Mouse (Mus musculus) embryo, embryonic 9.5 days (tissue): ENCODE measurements around the gene 1700003H04Rik.

Source experiments
- DNase-seq: peaks from one replicate; pipeline ENCODE4 v3.0.0-alpha.2; 2017; ENCODE audit errors: extremely low spot score

1700003H04Rik gene

DNA sequence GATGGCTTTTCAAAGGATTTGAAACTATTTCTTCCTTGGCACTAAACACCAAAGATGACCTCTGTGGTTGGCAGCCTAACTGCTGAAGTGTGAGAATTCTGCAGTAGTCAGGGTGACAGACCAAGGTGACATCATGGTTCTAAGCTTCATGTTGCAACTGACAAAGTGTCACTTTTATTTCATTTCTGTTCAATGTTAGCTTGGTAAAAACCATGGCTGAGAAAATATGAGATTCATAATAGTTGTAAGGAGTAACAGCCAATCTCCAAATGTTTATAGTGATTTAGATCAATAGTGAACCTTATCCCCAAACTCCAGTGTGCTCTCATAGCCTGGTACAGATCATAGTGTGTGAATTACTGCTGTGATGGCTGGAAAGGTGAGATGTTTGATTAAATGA is at the start of gene 1700003H04Rik:
Gene 1700003H04Rik, minus strand, starts transcription at position 101 of the 400 bp plus-strand sequence.
- no peak for DNase-seq

GRCm38 (mm10) chr3:124623031-124623430 is 42.1 kb upstream of the 1700003H04Rik start:
- DNase-seq = no peak

DNA sequence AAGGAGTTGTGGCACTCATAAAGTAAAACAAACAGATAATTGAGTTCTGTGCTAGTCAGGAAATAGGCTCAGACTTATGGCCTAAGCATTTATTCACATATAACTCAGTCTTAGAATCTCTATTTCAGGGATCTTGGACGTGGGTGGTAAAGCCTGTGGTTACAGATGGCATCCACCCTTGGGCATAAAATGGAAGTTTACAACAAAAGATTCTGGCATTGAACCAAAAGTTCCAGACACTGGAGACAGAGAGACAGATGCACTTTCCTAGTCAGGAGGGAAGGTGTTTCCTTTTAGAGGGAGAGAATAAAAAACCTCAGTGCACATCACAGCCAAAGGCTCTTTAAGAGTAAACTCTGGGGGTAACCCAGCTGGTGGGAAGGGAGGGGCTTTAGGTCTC is 32.4 kb upstream of the 1700003H04Rik start:
- DNase-seq = no peak

GRCm38 (mm10) chr3:124609956-124610355 is 29.1 kb upstream of the 1700003H04Rik start:
- no peak for DNase-seq

DNA sequence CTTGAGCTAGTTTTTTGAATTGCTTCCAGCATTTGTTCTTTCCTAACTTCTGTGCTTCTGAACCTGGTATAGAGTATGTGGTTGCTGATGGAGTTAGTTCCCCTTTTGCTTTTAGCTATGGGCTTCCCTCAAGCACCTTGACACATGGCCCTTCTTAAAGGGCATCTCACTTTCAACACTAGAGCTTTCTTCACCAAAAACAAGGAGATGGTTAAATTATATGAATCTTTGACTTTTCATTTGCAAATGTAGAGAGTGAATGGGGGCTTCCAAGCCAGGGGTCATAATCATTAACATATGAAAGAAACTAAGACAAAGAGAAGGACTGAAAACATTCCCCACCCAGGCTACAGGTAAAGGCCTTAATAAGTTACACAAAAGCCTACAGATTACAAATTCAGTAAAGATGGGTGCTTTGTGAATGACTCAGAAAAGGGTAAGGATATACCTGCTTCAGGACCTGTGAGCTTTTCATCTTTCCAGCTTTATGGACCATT is 25.2 kb upstream of the 1700003H04Rik start:
- DNase-seq = no peak

GRCm38 (mm10) chr3:124605518-124605917 is 24.6 kb upstream of the 1700003H04Rik start:
- DNase-seq = no peak

DNA sequence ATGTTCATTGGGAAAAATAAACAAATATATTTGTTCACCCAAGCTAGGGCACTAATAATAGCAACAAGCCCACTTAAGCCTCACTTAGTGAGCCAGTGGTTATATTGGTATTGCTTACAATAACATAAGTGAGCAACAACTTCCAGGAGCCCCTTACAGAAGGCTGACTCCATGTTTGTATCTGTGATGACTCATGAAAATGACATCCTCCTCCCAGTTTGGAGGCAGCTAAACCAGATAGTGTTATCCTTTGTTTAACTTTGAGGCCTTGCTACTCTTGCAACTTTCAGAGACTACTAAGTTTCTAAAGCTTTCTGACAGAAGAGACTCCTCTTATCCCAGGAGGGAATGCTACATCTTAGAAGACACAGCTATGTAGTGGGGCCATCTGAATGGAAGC is 16.9 kb upstream of the 1700003H04Rik start:
- no peak for DNase-seq

DNA sequence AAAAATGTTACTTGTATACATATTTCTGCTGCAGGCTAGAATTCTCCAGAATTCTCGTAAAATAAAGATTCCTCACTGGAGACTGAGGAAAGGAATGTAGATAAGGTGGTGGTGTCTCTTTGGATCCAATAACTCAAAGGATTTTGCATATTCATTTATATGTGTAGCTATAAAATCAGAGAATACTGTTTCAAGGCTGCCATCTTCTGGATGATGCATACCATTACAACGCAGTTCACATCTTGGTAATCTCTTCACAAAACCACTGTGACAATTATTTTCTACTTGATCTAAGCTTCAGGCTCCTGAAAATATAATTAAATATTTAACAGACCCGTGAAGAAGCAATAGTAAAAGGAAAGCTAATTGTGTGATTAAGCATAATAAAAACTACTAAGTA is 6.6 kb upstream of the 1700003H04Rik start:
- peak; percentile 10 for DNase-seq

- DNase-seq = no peak
Measured at GRCm38 (mm10) chr3:124585761-124586160, 4.9 kb upstream of the 1700003H04Rik start.

- DNase-seq = no peak
Measured at GRCm38 (mm10) chr3:124557317-124557716, 23.6 kb downstream of the 1700003H04Rik start.

DNA sequence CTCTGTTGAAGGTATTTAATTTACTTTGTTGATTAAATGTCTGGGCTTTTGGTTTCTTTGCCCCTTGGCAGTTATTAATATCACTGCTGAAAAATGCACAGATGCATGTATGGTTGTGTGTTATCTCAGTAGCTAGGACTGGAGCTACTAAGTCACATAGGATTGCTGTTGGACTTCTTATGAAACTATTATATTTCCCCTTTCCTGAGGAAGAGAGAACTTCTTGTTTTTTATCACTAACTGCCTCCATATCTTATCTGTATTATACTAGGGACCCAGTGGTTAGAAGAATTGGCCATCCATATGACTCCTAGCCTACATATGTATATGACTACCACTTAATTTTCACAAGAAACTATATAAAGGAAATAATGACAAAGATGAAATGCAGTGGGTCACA is 24.9 kb downstream of the 1700003H04Rik start:
- DNase-seq = no peak

GRCm38 (mm10) chr3:124555092-124555491 is 25.8 kb downstream of the 1700003H04Rik start:
- DNase-seq = no peak

DNA sequence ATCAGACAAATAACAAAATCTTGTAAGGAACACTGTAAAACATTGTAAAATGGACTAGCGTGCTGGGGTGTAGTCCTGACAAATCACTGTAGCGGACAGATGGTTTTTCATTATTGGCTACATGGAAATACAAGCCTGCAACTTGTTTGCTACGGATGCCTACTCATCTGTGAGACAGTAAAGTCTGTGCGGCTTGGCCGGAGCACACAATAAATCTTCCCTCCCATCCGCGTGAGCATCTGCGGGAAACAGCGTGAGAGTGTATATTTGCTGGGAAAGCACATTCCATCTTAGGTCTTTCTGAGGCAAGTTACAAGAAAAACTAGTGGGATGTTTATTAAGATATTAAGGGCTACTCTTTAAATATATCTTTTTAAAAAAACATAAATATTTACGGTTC is 32.0 kb downstream of the 1700003H04Rik start:
- no peak for DNase-seq

DNA sequence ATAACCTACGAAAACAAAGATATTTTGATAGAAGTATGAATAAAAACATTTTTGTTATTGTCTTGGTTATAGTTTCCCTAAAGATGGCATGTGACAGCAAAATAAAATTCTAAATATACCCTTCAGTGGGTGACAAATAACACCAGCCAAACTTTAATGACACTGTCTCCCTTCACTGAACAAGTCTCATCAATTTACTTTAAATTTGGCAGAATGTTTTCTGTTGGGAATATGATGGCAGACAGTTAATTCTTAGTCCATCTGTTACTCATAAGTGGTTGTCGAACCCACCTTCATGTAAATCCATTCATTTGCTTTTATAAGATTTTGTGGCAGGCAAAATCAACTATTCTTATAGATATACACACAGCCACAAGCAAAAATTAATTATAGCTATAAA is 42.6 kb downstream of the 1700003H04Rik start:
- DNase-seq = no peak

DNA sequence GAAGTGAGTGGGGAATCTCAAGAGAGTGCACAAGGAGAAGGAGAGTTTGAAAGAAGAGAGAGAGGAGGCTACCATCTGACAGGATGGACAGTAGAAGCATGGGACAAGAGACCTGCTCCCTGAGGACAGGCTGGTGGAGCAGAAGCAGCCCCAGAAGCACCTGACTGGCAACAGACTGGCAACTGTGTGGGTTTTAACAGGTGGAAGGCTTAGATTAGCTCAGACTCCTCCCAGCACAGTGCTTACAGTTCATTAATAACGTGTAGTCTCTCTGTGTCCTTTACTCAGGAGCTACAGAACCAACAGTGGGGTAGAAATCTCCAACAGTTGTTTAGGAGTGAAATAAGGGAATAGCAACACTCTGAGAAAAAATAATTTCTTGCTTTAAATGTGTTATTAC is 44.3 kb downstream of the 1700003H04Rik start:
- DNase-seq = no peak

- DNase-seq = no peak
Measured at GRCm38 (mm10) chr3:124518786-124519185, 62.1 kb downstream of the 1700003H04Rik start.
